Mouse (Mus musculus) cerebellum, adult 18-20 months (tissue): Measurements from ENCODE around the gene Osbpl3.
A peak's percentile ranks its signal among the peaks of the same experiment; 100 is the strongest.

Experiments
- DNase-seq, 2 experiments: peaks; one replicate each; pipeline ENCODE4 v3.0.0; 2021

Osbpl3 gene

GRCm38 (mm10) chr6:50368502-50369292 lies 87.3 kb downstream of the Osbpl3 start:
- DNase-seq, result no peak

- no peak for DNase-seq
These were observed 88.2 kb downstream of the Osbpl3 start for GRCm38 (mm10) chr6:50367836-50368235.

- DNase-seq, result peak; percentile 63 to 65
These were observed 89.3 kb downstream of the Osbpl3 start for GRCm38 (mm10) chr6:50366724-50367123.

GRCm38 (mm10) chr6:50366319-50366718 lies 89.7 kb downstream of the Osbpl3 start:
- DNase-seq, result peak; percentile 84 to 92

- DNase-seq, result no peak
These were observed 91.6 kb downstream of the Osbpl3 start for GRCm38 (mm10) chr6:50364364-50364763.

GRCm38 (mm10) chr6:50363385-50363784 lies 92.6 kb downstream of the Osbpl3 start:
- DNase-seq, result no peak

GRCm38 (mm10) chr6:50362704-50363261 lies 93.2 kb downstream of the Osbpl3 start:
- no peak for DNase-seq

GRCm38 (mm10) chr6:50362196-50362595 lies 93.8 kb downstream of the Osbpl3 start:
- DNase-seq, result no peak

GRCm38 (mm10) chr6:50358104-50358679 lies 97.8 kb downstream of the Osbpl3 start:
- no peak for DNase-seq

- no peak for DNase-seq
These were observed 101.0 kb downstream of the Osbpl3 start for GRCm38 (mm10) chr6:50354688-50355660.

GRCm38 (mm10) chr6:50352812-50353211 lies 103.2 kb downstream of the Osbpl3 start:
- DNase-seq, result no peak

- no peak for DNase-seq
These were observed 105.1 kb downstream of the Osbpl3 start for GRCm38 (mm10) chr6:50350911-50351310.

- DNase-seq, result no peak
These were observed 107.4 kb downstream of the Osbpl3 start for GRCm38 (mm10) chr6:50348619-50349018.

GRCm38 (mm10) chr6:50346204-50346603 lies 109.8 kb downstream of the Osbpl3 start:
- no peak for DNase-seq

GRCm38 (mm10) chr6:50340226-50340906 lies 115.6 kb downstream of the Osbpl3 start:
- DNase-seq, result no peak

GRCm38 (mm10) chr6:50337431-50337830 lies 118.6 kb downstream of the Osbpl3 start:
- no peak for DNase-seq

GRCm38 (mm10) chr6:50336376-50336775 lies 119.6 kb downstream of the Osbpl3 start:
- no peak for DNase-seq

GRCm38 (mm10) chr6:50334846-50335821 lies 120.9 kb downstream of the Osbpl3 start:
- no peak for DNase-seq

GRCm38 (mm10) chr6:50333346-50333745 lies 122.7 kb downstream of the Osbpl3 start:
- DNase-seq, result no peak

GRCm38 (mm10) chr6:50331477-50331876 lies 124.5 kb downstream of the Osbpl3 start:
- DNase-seq, result no peak

GRCm38 (mm10) chr6:50329380-50329779 lies 126.6 kb downstream of the Osbpl3 start:
- DNase-seq, result no peak
